Mouse (Mus musculus): Measurements from ENCODE around the gene Olfr1450.
"Not testable (repeated sequence)": the region's sequence is repeated elsewhere in the genome, so short reads cannot be mapped to it uniquely, and the experiment has no call there.

Gene Olfr1450

DNA sequence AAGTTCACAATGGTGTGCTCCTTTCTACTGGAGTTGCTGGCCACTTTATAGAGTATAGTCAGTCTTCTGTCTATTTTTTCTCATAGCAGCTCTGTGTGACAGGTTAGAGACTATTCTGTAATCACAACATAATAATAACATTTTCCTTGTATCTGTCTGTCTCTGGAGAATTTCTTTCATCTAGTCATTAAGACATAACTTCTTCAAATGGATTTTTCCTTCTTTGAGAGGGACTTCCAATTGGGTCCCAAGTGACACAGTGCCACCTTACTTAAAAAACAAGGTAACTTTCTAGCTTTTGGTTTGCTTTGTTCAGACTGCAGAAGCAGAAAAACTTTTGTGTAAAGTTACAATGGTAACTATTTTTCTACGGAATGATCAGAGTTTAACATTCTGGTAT is at the start of gene Olfr1450:
Olfr1450 (plus strand) TSS at position 301 of the 400 bp plus-strand sequence.
- in situ Hi-C loops (cut with MboI, MseI) = no loop called here

DNA sequence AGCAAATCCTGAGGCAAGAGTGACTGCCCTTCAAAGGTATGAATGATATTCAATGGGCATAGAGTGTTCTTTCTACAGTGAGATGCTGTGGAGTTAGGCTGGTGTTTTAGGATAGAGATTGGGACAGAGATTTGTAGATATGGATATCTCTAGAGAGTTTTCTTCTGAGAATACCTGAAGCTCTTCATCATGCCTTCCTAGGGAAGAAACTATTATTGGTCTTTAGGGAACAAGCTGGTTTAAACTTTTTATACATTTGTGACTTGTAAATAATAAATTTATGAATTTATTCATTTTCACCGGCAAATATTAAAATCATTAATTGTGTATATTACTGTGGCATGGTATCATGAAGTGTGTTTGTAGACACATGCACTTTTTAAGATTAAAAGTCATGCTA is 46.4 kb upstream of the Olfr1450 start, which contains the start of gene Olfr1447:
Olfr1447 (minus strand) TSS at position 101 of the 400 bp plus-strand sequence.
- in situ Hi-C loops (cut with MboI, MseI) = no loop called here

DNA sequence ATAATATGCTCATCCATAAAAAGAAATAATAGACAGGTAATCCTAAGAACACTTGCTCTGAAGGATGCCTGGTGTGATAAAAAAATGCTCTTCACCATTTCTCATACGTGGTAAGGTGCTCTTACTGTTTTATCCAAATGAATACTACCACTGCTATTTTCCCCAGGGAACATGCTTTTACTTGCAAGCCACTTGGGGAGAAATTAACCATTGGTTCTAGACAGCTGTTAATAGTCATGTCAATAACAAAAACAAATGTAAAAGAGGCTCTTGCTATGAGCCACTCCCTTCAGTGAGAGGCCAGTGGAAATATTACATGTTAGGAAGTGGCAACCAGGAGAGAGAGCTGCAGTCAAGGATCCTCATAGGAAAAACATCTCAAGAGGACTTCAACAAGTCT is 25.7 kb upstream of the Olfr1450 start, which contains the start of gene Olfr1448:
Olfr1448 (minus strand) TSS at position 101 of the 400 bp plus-strand sequence.
- in situ Hi-C loops (cut with MboI, MseI) = no loop called here

DNA sequence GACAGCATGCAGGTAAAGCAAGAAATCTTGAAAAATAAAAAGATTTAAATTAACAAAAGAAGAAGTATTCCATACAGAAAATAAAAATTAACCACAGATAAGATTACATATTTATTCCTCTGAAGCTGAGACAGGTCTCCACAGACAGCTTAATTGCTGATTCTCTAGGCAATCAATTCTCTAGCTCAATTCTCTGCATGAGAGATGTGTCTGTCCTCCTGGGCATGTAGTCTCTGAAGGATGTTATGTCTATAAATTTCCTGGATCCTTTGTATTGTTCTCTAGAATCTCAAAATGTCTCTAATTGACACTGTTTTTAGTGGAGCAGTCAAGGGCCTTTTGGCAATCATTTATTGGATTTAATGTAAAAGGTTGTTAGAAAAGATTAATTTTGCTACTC is 19.5 kb upstream of the Olfr1450 start, which contains the start of gene Olfr1449:
Olfr1449 (plus strand) TSS at position 301 of the 400 bp plus-strand sequence.
- in situ Hi-C loops (cut with MboI, MseI) = no loop called here

DNA sequence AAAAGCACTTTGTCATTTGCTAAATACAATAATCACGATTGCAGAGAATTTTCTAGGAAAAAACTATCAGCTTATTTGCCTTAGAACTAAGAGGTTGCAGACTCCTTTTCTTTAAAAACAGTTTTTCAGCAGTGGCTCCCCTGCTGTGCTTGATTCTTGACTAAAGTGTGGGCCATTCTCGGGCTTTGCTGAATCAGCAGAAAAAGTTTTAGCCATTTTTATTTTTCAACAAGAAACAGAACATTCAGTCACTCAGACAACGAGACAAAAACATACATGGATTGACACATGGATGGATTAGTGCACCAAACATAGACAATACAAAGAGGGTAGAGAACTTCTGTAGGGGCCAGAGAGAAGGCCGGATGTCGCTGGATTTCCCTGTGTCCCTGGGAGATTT is 20.0 kb downstream of the Olfr1450 start:
- in situ Hi-C loops (cut with MboI, MseI) = not testable (repeated sequence)

DNA sequence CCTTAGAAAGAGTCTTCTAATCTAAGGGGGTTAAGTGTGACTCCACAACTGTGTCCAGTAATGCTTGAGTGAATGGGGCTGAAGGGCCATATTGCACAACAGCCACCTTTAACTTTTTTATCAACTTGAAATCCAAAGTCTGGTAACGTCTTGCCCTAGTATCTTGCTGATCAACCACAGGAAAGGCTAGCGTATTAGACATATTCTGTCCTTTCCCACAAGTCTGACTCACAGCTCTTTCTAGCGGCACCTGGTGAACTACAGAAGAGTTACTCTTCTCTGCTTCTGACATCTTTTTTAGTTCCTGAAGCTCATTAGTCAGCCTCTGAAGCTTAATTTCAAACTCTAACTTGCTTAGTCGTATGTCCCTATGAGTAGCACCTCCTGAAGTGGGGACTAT is 42.3 kb downstream of the Olfr1450 start:
- in situ Hi-C loops (cut with MboI, MseI) = not testable (repeated sequence)

DNA sequence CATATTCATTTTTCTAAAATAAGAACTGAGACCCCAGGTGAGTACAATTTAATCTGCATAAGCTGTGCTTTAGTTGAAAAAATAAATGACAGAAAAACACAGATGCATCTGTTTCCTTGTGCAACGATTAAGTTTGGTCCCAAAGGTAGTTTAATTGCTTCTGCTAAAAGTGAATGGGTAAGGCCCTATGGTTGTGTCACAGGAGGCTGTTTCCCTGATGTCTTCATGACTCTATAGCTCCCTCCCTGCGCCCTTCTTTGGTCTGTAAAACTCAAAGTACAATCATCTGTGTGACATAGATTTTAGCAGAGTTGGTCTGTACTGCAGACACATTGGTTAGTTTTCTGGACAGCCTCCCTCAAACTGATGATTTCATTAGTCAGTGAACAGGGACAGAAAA is 44.7 kb downstream of the Olfr1450 start, which contains the start of gene Olfr1451:
Olfr1451 (plus strand) TSS at position 301 of the 400 bp plus-strand sequence.
- in situ Hi-C loops (cut with MboI, MseI) = no loop called here
